Mouse (Mus musculus) Patski (cell line): ENCODE measurements around the gene Synj1. TPM values are rescaled to one million over a fixed set of nuclear protein-coding genes. Genes with fewer than 3 reads are reported as not detected.

Source experiments
- ATAC-seq: fragments of 100-300 bp; one replicate; pipeline ENCODE4 v1.8.0; 2021
- CTCF ChIA-PET: fragments of 350-600 bp; sonication (Branson Sonifier 250); formaldehyde crosslinking; loops from one replicate; lab custom pipeline; 2022; ENCODE audit warnings: inconsistent platforms; lab: Charles Lee
- POLR2A ChIA-PET: fragments of 350-600 bp; sonication (Branson Sonifier 250); formaldehyde crosslinking; loops from one replicate; lab custom pipeline; 2022; ENCODE audit warnings: antibody characterized with exemption, inconsistent platforms; lab: Charles Lee
- DNase-seq: peaks from one replicate; pipeline ENCODE4 v3.0.0-alpha.2; 2011; ENCODE audit warnings: low read depth, low spot score
- H3K27me3 ChIP-seq: fragments of 371-371 bp; one replicate; pipeline ENCODE4 v1.5.1; 2021
- CTCF ChIP-seq: fragments of 100-300 bp; IDR thresholded peaks from one replicate; pipeline ENCODE4 v1.5.1; 2021
- in situ Hi-C: fragments of 300-500 bp; cut with MboI; formaldehyde crosslinking; loops from 3 replicates; pipeline ENCODE4 v1.11.1; 2018; ENCODE audit warnings: low pct_unique_long_range_greater_than_20kb, mixed read lengths
- polyA plus RNA-seq: library from polyadenylated mRNA; unstranded; gene quantifications from one replicate; pipeline ENCODE4 v1.2.3, GENCODE M21; 2021

The Synj1 gene
- polyA plus RNA-seq, 1 experiment from 2014 or later = 28.5 TPM

DNA sequence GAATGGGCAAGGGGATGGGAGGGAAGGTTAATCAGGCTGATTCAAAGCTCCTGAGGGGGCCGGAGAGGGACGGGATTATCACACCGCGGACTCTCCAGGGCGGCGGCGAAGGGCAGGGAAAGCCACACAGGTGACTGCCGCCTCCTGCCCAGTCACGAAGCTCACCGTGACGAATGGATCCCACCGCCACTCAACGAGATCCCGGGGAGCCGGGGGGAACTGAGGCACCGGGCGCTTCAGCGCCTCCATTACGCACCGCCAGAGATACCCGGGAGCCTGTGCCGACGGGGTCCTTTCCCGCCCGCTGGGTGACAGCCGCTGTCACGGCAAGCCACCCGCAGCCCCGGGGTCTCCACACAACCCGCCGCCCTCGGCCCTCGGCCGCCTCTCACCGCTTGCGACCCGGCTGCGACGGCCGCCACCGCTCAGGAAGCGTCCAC, 507 bp downstream of the Synj1 start:
- POLR2A ChIA-PET = interaction anchor here (1.1 to 1.3 kb wide), 2 partner anchors 11 to 18 kb away, joined by 4 to 5 read pairs; no protein-coding TSS in a partner anchor
- CTCF ChIA-PET = interaction anchor here (1.0 to 1.2 kb wide), 2 partner anchors 22 to 76 kb away, joined by 3 read pairs; partner anchors contain the start of gene Cfap298

DNA sequence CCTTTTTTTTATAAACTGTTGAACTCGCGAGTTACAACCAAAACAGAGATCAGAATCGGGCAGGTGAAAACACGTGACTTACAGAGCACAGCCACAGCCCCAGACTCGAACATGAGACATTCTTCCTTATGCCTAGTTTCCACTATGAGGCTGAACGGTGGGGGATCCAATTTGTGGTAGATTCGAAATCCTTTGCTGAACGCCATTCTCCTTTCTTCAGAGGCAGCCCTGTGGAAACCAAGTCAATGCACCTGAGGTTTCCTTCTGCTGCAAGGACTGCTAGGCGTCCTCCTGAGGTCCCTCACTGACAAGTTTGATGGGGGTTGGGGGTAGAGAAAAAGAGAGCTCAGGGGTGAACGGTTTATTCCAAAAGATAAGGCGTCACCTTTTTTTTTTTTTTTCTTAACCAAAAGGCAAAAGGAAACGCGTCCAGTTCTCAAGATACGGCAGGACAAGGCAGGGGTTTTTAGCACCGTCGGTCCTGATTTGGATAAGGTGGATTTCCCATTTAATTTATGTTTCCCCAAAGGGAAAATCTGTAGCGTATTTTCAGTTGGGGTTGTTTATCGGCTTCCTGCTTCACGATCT, 1.1 kb downstream of the Synj1 start:
- TF ChIP-seq CTCF = no peak
- ChIA-PET POLR2A (interaction anchor here (0.8 to 1.5 kb wide), 3 partner anchors 11 to 172 kb away, joined by 3 to 5 read pairs (median 4); no protein-coding TSS in a partner anchor), CTCF (interaction anchor here (1.0 to 1.3 kb wide), 2 partner anchors 11 to 21 kb away, joined by 3 to 4 read pairs; no protein-coding TSS in a partner anchor)
- DNase-seq (no peak), ATAC-seq (no peak)
- no peaks in the 10 kb centered on the region for H3K27me3 ChIP-seq
- in situ Hi-C loops = no loop called here

More for the DNA sequence above, 507 bp downstream of the Synj1 start:
- in situ Hi-C loops = no loop called here
- no peak for TF ChIP-seq CTCF
- no peaks in the 10 kb centered on the region for H3K27me3 ChIP-seq
- DNase-seq = no peak
- ATAC-seq = peak; percentile 52

- ATAC-seq (no peak), DNase-seq (no peak)
- H3K27me3 ChIP-seq = no peaks in the 10 kb centered on the region
- CTCF ChIA-PET = no interaction called here
- in situ Hi-C loops = no loop called here
- POLR2A ChIA-PET = interaction anchor here (0.7 kb wide), 1 partner anchor 893 kb away, joined by 3 read pairs; no protein-coding TSS in a partner anchor
- no peak for TF ChIP-seq CTCF
These were observed 6.1 kb downstream of the Synj1 start for GRCm38 (mm10) chr16:91004915-91005538.

DNA sequence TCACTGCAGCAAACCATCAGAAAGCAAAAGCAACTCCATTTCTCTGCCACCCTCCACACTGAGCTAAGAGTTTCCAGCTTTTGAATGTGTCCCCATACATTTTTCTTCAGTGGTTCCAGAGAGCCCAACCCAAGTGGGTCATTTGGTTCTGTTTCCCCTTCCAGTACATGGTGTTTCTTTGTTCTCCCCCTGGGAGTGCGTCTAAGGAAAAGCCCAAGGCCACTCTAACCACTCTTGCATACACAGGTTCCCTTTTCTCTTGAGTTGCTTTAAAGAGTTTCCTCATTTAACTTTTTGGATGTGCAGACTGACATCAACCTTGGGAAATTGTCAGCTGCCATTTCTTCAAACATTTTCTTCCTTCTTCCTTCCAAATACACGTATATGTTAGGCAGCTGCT, 10.0 kb downstream of the Synj1 start:
- no peaks in the 10 kb centered on the region for H3K27me3 ChIP-seq
- no peak for TF ChIP-seq CTCF
- in situ Hi-C loops = no loop called here
- ChIA-PET CTCF (interaction anchor here (0.6 to 1.3 kb wide), 4 partner anchors 9 to 693 kb away, joined by 3 read pairs; no protein-coding TSS in a partner anchor), POLR2A (no interaction called here)
- no peak for ATAC-seq
- no peak for DNase-seq

- no peak for TF ChIP-seq CTCF
- POLR2A ChIA-PET = interaction anchor here (0.9 to 1.1 kb wide), 2 partner anchors 10 to 51 kb away, joined by 4 to 5 read pairs; no protein-coding TSS in a partner anchor
- CTCF ChIA-PET = interaction anchor here (1.4 kb wide), 1 partner anchor 9 kb away, joined by 4 read pairs; no protein-coding TSS in a partner anchor
- in situ Hi-C loops = no loop called here
- ATAC-seq (no peak), DNase-seq (no peak)
- H3K27me3 ChIP-seq = no peaks in the 10 kb centered on the region
These were observed 11.3 kb downstream of the Synj1 start for GRCm38 (mm10) chr16:90999827-91000226.

DNA sequence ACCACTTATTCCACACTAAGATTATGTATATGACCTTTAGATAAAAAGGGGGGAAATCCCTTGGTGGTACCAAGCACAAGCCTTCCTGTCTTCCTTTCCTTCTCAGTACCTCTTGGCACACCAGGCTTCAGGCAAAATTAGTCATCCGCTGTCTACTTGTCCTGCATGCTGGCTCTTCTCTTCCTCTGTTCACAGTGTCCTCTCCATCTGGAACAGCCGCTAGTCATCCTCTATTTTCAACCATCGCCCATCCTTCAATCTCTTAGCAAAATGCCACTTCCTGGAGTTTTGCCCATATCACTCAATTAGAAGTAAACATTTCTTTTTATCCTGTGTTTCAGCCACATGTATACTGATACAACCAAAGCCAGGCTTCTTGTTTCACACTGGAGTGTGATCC, 13.3 kb downstream of the Synj1 start:
- POLR2A ChIA-PET = no interaction called here
- H3K27me3 ChIP-seq = no peaks in the 10 kb centered on the region
- CTCF ChIA-PET = interaction anchor here (1.5 to 1.6 kb wide), 2 partner anchors 8 to 12 kb away, joined by 4 to 5 read pairs; no protein-coding TSS in a partner anchor
- in situ Hi-C loops = no loop called here
- no peak for TF ChIP-seq CTCF
- ATAC-seq (no peak), DNase-seq (no peak)

DNA sequence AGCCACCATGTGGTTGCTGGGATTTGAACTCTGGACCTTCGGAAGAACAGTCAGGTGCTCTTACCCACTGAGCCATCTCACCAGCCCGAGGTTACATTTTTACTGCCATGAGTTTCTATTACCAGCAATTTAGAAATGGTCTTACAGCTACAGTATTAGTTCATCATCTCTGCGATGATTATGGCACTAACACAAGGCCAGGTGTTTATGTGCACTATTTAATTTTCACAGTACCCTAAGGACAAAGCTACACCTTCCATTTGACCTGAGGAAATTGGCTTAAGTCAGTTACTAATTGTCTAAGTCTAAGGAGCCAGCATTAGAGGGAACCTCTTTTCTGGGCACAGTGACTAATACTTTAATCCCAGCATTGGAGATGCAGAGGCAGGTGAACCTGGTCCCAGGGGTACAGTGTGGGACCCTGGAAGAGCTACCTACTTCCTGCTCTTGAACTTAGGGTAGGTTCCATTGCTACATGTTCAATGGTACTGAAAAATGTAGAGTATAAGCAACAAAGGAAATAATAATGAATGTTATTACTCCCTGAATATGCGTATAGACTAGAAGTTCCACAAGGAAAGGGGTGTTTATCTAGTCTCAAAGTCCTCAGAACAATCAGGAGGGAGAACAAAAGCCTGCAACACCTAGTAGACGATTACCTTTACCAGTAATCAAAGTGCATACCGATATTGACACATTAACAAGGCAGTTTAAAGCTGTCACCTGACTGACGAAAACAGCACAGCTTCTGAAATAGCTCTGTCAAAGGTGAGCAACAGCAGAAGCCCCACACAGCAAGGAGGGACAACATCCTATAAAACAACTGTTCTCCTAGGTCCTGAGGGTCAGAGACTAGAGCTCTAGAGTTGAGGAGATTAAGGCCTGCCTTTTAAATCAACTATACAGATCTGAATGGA, 14.5 kb downstream of the Synj1 start:
- CTCF ChIA-PET = no interaction called here
- in situ Hi-C loops = no loop called here
- H3K27me3 ChIP-seq = no peaks in the 10 kb centered on the region
- no peak for TF ChIP-seq CTCF
- POLR2A ChIA-PET = interaction anchor here (0.7 kb wide), 1 partner anchor 23 kb away, joined by 3 read pairs; no protein-coding TSS in a partner anchor
- DNase-seq (no peak), ATAC-seq (no peak)

DNA sequence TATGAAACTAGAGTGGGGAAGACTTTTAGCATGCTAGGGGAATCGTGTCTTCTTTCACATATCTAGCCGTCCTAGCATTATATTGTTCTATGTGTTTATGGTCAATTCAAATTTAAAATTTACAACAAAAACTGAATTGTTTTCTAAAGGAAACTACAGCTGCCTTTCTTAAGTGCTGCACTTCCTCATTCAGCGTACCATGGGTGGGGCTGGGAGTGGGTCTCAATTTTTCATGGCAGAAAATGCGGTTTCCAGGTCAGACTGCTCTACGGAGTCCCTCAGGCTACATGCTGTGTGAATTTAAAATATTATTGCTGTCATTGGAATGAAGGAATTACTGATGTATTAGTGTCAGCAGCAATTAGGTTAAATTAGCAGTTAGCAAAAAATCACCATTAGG, 15.6 kb downstream of the Synj1 start:
- ChIA-PET POLR2A (interaction anchor here (0.7 kb wide), 1 partner anchor 917 kb away, joined by 3 read pairs; no protein-coding TSS in a partner anchor), CTCF (no interaction called here)
- no peak for TF ChIP-seq CTCF
- DNase-seq (no peak), ATAC-seq (no peak)
- in situ Hi-C loops = no loop called here
- no peaks in the 10 kb centered on the region for H3K27me3 ChIP-seq

GRCm38 (mm10) chr16:90995023-90995422, 16.1 kb downstream of the Synj1 start:
- H3K27me3 ChIP-seq = no peaks in the 10 kb centered on the region
- no peak for TF ChIP-seq CTCF
- POLR2A ChIA-PET = no interaction called here
- CTCF ChIA-PET = no interaction called here
- DNase-seq (no peak), ATAC-seq (no peak)
- in situ Hi-C loops = no loop called here

DNA sequence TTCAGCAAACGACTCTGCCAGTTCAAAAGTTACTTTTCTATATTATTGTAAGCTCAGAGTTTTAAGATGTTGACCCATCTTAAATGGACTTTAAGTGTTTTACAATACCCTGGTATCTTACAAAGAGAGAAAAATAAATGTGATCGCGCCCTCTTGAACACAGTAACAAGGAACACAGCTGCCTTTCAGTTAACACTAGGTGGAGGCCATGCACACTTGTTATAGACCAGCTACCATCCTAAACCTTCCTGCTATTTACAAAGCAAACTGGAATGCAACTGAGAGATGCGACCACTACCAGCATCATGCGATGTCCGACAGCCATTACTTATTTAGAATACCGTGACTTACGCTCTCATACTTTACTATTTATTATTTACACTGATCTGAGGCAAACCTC, 21.9 kb downstream of the Synj1 start:
- no peak for ATAC-seq

More for the DNA sequence above, 21.9 kb downstream of the Synj1 start:
- TF ChIP-seq CTCF = no peak
- no peak for DNase-seq
- H3K27me3 ChIP-seq = no peaks in the 10 kb centered on the region
- ChIA-PET POLR2A (interaction anchor here (1.3 kb wide), 1 partner anchor 20 kb away, joined by 4 read pairs; no protein-coding TSS in a partner anchor), CTCF (interaction anchor here (0.8 to 1.7 kb wide), 3 partner anchors 9 to 21 kb away, joined by 3 to 5 read pairs (median 3); no protein-coding TSS in a partner anchor)
- in situ Hi-C loops = no loop called here
